Mouse (Mus musculus) myocyte (in vitro differentiated cells): ENCODE results near the gene Ccna1.

Experiments used
- MYOD1 ChIP-seq, 3 experiments: IDR thresholded peaks; one replicate each; pipeline ENCODE4 v1.6.1; 2011; ENCODE audit warnings: control low read depth in 2 of 3, low read depth in 2 of 3, mild to moderate bottlenecking in 2 of 3, moderate library complexity in 1 of 3; ENCODE audit not compliant: insufficient read length in 2 of 3, control insufficient read depth in 1 of 3
- REST ChIP-seq: IDR thresholded peaks from one replicate; pipeline ENCODE4 v1.6.1; 2011; ENCODE audit warnings: mild to moderate bottlenecking, control low read depth, moderate library complexity; ENCODE audit not compliant: insufficient read depth, insufficient read length

- TF ChIP-seq REST: no peak
- TF ChIP-seq MYOD1 (IDR thresholded peaks at IDR 0.05; ENCODE audit: control insufficient read depth in 1 of 3, insufficient read length in 2 of 3, low read depth in 2 of 3): no peak
Measured at GRCm38 (mm10) chr3:55056376-55056775, 1.1 kb upstream of the Ccna1 start.
